Mouse (Mus musculus): ENCODE results near the gene Rasgrf1.
A peak's percentile ranks its signal among the peaks of the same experiment; 100 is the strongest.
"Not testable (repeated sequence)": the region's sequence is repeated elsewhere in the genome, so short reads cannot be mapped to it uniquely, and the experiment has no call there.

Gene Rasgrf1

DNA sequence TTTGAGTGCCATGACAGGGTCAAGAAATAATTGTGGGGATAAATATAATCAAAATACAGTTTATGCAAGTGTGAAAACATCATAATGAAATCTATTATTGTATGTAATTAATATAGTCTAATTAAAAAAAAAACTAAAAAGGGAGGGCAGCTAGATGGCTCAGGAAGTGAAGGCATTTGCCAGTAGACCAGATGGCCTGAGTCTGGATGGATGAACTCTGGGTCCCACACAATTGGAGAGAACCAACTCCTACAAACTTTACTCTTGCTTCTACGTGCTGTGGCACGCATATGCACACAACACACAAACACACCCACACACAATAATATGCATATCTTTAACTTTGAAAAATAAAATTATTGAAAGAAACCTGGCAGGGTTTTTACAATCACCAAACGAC, 131.8 kb downstream of the Rasgrf1 start:
- DNase-seq = peak; percentile 72 to 73

DNA sequence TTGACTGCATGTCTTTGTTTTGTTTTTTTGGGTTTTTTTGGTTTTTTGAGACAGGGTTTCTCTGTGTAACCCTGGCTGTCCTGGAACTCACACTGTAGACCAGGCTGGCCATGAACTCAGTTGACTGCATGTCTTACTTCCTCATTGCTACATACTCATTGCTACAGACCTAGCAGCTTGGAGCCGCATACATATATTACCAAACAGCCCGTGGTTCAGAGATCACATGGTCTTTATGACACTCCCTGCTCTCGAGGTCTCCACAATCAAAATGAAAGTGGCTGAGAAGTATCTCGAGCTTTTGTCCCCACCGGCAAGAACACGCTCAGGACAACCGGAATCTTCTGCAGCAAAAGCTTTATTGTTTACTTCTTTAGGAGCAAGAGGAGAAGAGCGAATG, 133.2 kb downstream of the Rasgrf1 start:
- not testable (repeated sequence) for DNase-seq

DNA sequence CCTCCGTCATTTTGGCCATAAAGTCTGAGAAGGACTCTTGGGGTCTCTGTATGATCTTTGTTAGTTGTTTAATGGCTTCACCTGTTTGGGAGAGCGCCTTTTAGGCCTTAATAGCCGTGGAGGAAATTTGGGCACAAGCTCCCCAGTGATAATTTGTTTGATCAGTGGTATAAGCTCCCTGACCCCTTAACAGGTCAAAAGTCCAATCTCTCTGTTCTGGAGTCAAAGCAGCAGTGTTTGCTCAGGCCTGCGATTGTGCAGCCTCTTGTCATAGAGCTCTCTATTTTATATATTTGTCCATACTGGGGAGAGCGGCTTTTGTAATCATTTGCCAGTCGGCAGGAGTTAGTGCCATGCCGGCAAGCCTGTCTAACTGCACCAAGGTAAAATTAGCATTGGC, 135.5 kb downstream of the Rasgrf1 start:
- no peak for DNase-seq

DNA sequence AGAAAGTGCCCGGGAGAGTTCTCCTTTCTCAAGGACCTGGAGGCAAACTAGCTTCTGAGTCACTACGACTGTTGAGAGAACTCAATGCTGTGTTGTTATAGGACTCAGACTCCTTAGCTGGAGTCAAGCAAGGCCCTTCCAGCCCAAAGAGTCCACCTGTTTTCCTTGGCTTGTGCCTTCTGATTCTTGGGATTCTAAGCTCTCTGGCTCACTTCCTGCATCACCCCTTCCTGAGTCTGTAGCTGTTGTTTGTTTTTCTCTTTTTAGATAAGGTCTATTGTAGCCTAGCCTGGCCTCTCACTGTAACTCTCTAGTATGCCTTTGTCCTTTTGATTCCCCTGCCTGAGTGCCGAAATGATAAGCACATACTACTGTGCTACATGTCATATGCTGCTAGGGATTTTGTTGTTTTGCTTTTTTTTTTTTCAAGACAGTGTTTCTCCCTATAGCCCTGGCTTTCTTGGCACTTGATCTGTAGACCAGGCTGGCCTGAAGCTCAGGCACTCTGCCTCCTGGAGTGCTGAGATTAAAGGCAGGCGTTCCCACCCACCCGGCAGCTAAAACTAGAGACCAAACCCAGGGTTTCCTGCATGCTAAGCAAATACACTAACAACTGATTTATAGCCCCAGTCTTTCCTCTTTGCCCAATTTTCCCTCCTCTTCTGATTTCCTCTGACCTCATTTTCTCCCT, 138.4 kb downstream of the Rasgrf1 start:
- DNase-seq = no peak

DNA sequence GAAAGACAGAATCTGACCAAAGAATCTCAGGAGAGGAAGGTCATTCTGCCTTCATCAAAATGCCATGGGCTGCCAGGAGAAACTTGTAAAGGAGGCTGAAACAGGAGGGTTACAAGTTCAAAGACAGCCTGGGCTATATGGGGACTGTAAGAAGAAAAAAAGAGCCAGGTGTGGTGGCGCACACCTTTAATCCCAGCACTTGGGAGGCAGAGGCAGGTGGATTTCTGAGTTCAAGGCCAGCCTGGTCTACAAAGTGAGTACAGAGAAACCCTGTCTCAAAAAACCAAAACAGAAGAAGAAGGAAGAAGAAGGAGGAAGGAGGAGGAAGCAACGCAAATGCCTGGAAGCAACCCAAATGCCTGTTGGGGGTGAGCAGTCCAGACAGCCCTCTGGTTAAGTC, 144.1 kb downstream of the Rasgrf1 start, which contains the start of gene Ctsh:
TSS of gene Ctsh (plus strand) at position 301 of the 400 bp plus-strand sequence.
- no peak for DNase-seq

DNA sequence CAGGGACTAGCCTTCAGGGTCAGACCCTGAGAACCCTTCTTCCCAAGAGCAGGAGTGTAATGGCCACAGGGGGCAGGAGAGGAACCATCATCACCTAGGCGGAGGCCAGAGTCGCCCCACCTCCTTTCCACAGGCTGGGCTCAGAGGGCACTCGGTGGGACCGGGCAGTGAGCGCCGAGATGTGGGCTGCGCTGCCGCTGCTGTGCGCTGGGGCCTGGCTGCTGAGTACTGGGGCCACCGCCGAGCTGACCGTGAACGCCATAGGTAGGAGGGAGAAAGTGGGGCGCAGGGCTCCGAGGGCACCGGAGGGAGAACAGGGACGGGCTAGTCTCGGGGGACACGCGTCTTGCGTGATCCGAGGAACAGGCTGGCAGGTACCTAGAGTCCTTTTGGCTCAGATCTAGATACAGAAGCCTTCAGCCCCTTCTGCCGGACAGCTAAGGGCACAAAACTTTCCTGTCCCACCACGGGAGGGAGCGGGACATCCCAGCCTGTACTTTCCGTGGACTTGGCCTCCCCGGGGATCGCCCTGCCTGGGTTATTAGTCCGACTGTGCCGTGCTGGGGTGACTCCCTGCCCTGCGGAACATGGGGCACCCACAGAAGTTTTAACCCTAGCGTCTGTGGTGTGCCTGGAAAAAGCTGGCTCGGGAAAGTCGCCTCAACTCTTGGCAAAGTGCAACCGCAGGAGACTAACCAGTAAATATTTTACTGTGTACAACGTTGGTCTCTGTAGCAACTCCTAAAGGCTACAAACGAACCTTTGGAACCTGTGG, 144.8 kb downstream of the Rasgrf1 start:
- DNase-seq = peak; percentile 28 to 40

GRCm38 (mm10) chr9:90055409-90055808, 145.7 kb downstream of the Rasgrf1 start:
- DNase-seq = no peak

GRCm38 (mm10) chr9:90055911-90056310, 146.2 kb downstream of the Rasgrf1 start:
- no peak for DNase-seq

GRCm38 (mm10) chr9:90056716-90057115, 147.0 kb downstream of the Rasgrf1 start:
- peak; percentile 78 to 80 for DNase-seq

GRCm38 (mm10) chr9:90059828-90060573, 150.3 kb downstream of the Rasgrf1 start:
- no peak for DNase-seq

GRCm38 (mm10) chr9:90060574-90060875, 150.8 kb downstream of the Rasgrf1 start:
- DNase-seq = no peak

GRCm38 (mm10) chr9:90060932-90061331, 151.2 kb downstream of the Rasgrf1 start:
- not testable (repeated sequence) for DNase-seq

DNA sequence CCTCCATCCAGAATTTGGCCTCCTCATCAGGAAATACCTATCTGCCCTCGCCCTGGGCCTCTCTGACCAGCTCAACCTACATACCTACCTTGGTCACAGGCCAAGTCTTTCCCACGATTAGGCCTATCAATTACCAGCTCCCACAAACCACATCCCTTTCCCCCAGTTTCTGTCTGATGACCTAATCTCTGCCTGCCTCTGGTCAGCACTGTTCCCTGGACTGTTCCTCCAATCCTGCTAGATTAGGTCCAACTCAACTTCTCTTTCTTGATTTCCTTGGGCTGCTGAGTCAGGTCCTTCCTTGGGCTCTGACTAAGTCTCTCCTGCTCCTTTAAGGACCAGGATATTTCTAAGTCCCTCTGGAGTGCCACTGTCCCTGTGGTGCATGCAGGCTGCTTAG, 157.6 kb downstream of the Rasgrf1 start:
- no peak for DNase-seq

- no peak for DNase-seq
Measured at GRCm38 (mm10) chr9:90068786-90069185, 159.1 kb downstream of the Rasgrf1 start.

DNA sequence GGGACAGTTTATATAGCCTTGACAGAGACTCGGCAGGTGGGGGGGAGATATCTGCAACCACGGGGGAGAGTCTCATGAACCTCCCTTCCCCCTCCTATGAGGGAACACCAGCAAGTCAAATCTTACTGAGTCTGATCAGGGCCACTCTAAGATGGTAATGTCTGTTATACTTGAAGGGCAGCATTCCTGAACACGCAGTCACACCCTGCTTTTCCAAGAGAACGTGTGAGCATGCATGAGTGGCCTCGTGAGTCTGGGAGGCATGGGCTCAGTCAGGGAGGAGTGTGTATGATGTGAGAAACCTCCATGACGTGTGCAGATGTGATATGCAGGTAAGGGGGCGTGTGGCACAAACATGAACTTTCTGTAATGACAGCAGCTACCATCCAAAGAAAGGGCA, 159.8 kb downstream of the Rasgrf1 start:
- DNase-seq = no peak

GRCm38 (mm10) chr9:90070174-90070573, 160.5 kb downstream of the Rasgrf1 start:
- DNase-seq = no peak

- no peak for DNase-seq
Measured at GRCm38 (mm10) chr9:90075336-90075735, 165.6 kb downstream of the Rasgrf1 start.

GRCm38 (mm10) chr9:90076131-90076530, 166.4 kb downstream of the Rasgrf1 start:
- no peak for DNase-seq
